Mouse (Mus musculus) heart, postnatal 0 days (tissue): ENCODE measurements around the gene Slc9a3r1.

Source experiments
- CTCF ChIP-seq: IDR thresholded peaks from 2 replicates; pipeline ENCODE4 v1.5.1; 2016; ENCODE audit warnings: antibody characterized with exemption, control low read depth, low read depth
- EP300 ChIP-seq: IDR thresholded peaks from 2 replicates; pipeline ENCODE4 v1.6.1; 2016; ENCODE audit warnings: antibody characterized with exemption, low read depth

- TF ChIP-seq EP300 (no peak), CTCF (no peak)
These were observed 938 bp upstream of the Slc9a3r1 start for GRCm38 (mm10) chr11:115162205-115162601.
